Mouse (Mus musculus): ENCODE results near the gene Anapc4. TPM values are rescaled to one million over a fixed set of nuclear protein-coding genes. Genes with fewer than 3 reads are reported as not detected.
A peak's percentile ranks its signal among the peaks of the same experiment; 100 is the strongest.

Gene Anapc4
- 57.6 and 68.4 TPM in 2 replicates for polyA plus RNA-seq (2015; fragmentation: Nextera tagmentation; extraction: Ambion mirVana)

DNA sequence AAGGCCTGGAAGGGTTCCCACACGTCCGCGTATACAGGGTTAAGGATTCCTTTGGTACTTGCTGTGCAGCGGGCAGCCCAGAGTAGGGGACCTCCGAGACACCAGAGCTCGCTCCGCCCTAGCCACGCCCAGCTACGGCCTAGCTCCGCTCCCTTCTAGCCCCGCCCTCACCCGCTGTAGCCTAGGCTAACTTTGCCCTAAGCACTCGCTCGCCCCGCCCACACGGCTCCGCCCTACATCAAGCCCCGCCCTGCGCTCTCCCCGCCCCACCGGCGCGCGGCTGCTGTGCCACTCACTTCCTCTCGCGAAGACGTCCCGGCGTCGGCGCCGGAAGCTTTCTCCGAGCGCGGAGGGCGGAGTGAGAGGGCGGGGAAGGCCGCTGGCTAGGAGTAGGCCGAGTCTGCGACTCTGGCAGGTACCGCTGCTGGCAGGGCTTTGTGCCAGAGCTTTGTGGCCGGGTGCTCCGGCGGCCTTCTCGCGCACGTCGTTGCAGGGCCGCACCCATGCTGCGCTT is at the start of gene Anapc4:
TSS of gene Anapc4 (plus strand) at position 252 of the 514 bp plus-strand sequence.
- Histone ChIP-seq H3K27ac (peak within 1 kb of the TSS; percentile 91), H3K4me1 (replicated peaks) (peaks cover 17% of the 10 kb centered on the region), H3K27me3 (no peaks in the 10 kb centered on the region), H3K9me3 (replicated peaks) (no peaks in the 10 kb centered on the region), H3K4me2 (peak within 1 kb of the TSS; percentile 79), H3K4me3 (peak within 1 kb of the TSS; percentile 93), H3K9ac (peak within 1 kb of the TSS; percentile 87), H3K36me3 (peaks cover 7% of the 10 kb centered on the region; the same call in 1 of the 2 replicates)
- WGBS = under 1% methylated on average over 50 of the region's 50 CpGs
- ATAC-seq (replicated peaks; ENCODE audit: insufficient number of reproducible peaks, insufficient read depth, low FRiP score, low read depth) = peak; percentile 99

DNA sequence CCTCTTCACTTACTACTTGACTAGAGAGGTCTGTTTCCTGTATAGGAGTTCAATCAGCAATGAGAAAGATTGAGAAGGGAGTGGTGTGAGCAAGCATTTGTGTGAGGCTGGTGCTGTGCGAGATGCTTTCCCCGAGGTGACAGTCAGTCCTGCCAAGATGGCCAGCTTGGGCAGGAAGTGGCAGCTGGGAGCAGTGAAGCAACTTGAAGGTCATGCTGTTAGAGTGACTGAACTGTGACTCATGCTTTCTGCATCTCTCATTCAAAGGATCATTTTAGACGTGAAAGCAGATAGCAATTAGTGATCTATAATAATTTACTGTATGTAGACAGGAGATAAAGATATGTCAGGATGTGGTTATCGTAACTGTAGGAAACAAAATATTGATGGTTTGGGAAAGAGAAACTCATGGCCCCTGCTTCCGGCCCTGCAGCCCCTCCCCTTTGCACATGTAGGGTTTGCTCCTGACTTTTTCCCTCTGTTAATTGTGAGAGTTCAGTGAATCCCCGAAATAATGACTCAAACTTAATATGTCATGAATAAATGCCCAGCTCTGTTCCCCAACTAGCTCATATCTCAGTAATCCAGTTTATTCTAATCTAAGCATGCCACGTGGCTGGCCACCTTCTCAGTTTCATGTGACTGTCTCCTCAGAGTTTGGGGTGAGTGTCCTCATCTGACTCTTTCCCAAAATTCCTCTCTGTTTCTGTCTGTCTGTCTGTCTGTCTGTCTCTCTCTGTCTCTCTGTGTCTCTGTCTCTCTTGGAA is 47.1 kb upstream of the Anapc4 start:
- H3K4me1 ChIP-seq (replicated peaks) = no peaks in the 10 kb centered on the region
- WGBS = 69% methylated on average over 7 of the region's 7 CpGs
- no peak overlapping the region for H3K9ac ChIP-seq
- no peak overlapping the region for H3K27ac ChIP-seq
- peaks cover 6% of the 10 kb centered on the region; the same call in 1 of the 2 replicates for H3K36me3 ChIP-seq
- H3K4me2 ChIP-seq = no peak overlapping the region
- no peaks in the 10 kb centered on the region for H3K27me3 ChIP-seq
- no peak for ATAC-seq (replicated peaks; ENCODE audit: insufficient number of reproducible peaks, insufficient read depth, low FRiP score, low read depth)
- no peak overlapping the region for H3K4me3 ChIP-seq
- H3K9me3 ChIP-seq (replicated peaks) = no peaks in the 10 kb centered on the region

DNA sequence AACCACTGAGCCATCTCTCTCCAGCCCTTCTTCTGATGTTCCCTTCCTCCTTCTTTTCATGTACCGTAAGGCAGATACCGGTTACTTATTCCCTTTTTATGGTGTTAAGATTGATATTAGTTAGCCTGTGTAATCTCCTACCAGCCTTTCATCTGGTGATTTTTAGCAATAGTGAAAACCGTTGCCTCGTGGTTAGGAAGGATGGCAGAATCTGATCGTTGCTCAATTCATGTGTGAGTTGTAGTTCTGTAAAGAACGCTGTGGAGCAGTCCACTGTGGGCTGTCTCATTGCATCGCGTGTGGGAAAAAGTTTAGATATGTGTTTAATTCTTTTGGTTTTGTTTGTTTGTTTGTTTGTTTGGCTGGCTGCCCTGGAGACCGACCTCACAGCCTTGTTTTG is 40.6 kb upstream of the Anapc4 start:
- Histone ChIP-seq H3K4me2 (no peak overlapping the region), H3K27me3 (no peaks in the 10 kb centered on the region), H3K36me3 (peaks cover 26% of the 10 kb centered on the region), H3K4me1 (replicated peaks) (no peaks in the 10 kb centered on the region), H3K9ac (no peak overlapping the region), H3K9me3 (replicated peaks) (no peaks in the 10 kb centered on the region), H3K4me3 (no peak overlapping the region), H3K27ac (no peak overlapping the region)
- 90% methylated on average over 9 of the region's 9 CpGs for WGBS
- ATAC-seq (replicated peaks; ENCODE audit: insufficient number of reproducible peaks, insufficient read depth, low FRiP score, low read depth) = no peak

DNA sequence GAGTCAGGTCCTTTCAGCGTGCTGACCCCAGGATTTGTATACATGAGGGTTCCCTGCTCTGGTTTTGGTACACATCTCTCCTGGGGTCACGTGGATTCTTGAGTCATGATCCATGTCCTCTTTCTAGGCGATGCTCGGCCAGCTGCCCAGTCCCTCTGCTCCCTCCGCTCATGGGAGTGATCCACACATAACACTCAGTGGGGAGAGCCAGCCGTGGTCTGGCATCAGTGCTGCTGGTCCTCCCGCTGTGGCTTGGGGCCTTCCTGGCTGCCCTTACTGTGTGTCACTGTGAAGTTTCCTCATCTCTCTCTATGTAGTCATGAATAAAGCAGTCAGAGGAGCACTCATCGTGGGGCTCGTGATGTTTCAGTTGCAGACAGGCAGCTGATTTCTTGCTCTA is 39.7 kb upstream of the Anapc4 start:
- Histone ChIP-seq H3K27ac (no peak overlapping the region), H3K4me1 (replicated peaks) (no peaks in the 10 kb centered on the region), H3K36me3 (peaks cover 29% of the 10 kb centered on the region), H3K4me3 (no peak overlapping the region), H3K27me3 (no peaks in the 10 kb centered on the region), H3K9me3 (replicated peaks) (no peaks in the 10 kb centered on the region), H3K4me2 (no peak overlapping the region), H3K9ac (no peak overlapping the region)
- WGBS = 87% methylated on average over 9 of the region's 9 CpGs
- no peak for ATAC-seq (replicated peaks; ENCODE audit: insufficient number of reproducible peaks, insufficient read depth, low FRiP score, low read depth)

DNA sequence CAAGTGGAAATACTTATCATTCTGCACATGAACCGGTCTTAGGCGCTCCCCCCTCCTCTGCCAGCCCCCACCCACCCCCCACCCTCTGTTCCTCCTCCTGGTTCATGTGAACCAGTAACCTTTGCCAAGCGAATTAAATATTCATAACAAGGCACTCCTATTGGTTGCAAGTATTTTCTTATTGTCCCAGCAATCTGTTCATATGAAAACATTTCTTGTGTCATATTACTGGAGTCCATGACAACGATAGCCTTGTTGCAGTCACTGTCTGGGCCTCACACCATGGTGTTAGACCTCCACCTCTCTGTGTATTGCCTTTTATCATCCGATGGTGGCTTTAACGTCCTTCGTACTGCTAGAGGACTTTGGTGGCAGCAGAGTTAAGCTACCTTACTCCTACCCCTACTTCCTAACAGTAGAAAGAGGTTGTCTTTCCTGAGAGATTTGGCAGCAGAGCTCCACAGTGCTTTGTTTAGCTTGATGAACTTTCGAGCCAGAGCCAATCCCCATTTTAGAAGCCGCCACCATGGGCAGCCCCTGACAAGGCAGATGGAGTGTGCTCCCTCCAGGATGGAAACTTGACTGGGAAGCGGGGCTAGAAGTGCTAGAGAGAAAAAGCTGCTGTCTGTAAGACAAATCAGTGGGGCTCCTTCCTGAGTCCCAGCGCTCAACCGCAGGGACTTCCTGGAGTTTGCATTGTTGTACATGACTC is 34.4 kb upstream of the Anapc4 start:
- WGBS = 90% methylated on average over 12 of the region's 12 CpGs
- no peak overlapping the region for H3K27ac ChIP-seq
- H3K9ac ChIP-seq = no peak overlapping the region
- H3K36me3 ChIP-seq = peaks cover 34% of the 10 kb centered on the region
- no peaks in the 10 kb centered on the region for H3K4me1 ChIP-seq (replicated peaks)
- no peak for ATAC-seq (replicated peaks; ENCODE audit: insufficient number of reproducible peaks, insufficient read depth, low FRiP score, low read depth)
- no peaks in the 10 kb centered on the region for H3K9me3 ChIP-seq (replicated peaks)
- H3K4me2 ChIP-seq = no peak overlapping the region
- H3K4me3 ChIP-seq = no peak overlapping the region
- H3K27me3 ChIP-seq = no peaks in the 10 kb centered on the region

DNA sequence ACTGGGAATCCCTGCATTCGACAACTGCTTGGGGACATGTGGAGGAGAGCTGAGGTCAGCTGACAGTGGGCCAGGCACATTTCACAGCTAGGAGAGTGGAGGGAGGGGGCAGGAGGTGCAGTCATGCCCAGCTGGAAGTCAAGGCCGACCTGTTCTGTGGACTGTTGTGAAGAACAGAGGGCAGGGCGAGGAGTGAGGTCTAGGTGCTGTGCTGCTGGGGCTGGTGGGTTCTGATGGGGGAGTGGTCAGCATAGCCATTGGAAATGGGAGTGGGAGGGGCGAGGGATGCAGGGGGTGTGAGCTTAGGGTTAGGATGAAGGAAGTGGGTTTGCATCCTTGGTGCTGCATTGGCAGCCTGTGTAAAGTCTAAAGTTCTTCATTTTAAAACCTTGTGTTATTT is 28.0 kb upstream of the Anapc4 start:
- no peak overlapping the region for H3K4me2 ChIP-seq
- H3K36me3 ChIP-seq = peaks cover 10% of the 10 kb centered on the region; the same call in 1 of the 2 replicates
- ATAC-seq (replicated peaks; ENCODE audit: insufficient number of reproducible peaks, insufficient read depth, low FRiP score, low read depth) = no peak
- H3K9ac ChIP-seq = no peak overlapping the region
- H3K4me3 ChIP-seq = no peak overlapping the region
- 60% methylated on average over 4 of the region's 4 CpGs for WGBS
- no peaks in the 10 kb centered on the region for H3K27me3 ChIP-seq
- peaks cover 4% of the 10 kb centered on the region; the same call in 1 of the 2 replicates for H3K4me1 ChIP-seq (replicated peaks)
- H3K9me3 ChIP-seq (replicated peaks) = no peaks in the 10 kb centered on the region
- H3K27ac ChIP-seq = no peak overlapping the region

DNA sequence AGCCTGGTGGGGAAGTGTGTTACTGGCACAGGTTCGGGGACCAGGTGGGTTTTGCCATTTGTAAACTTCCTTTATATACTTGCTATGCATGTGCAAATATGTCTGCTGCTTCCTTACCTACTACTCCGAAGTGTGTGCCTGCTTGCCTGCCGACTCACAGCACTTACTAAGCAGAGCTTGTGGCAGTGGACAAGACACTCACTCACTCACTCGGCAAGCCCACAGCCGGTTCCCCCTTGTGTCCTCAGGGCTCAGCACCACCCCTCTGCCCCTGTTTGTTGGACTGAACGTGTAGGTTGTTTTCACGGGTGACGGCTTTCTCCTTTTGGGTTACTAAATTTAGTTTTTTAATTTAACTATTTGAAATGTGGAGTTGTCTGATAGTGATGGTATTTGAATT is 27.5 kb upstream of the Anapc4 start:
- Histone ChIP-seq H3K4me2 (no peak overlapping the region), H3K36me3 (peaks cover 10% of the 10 kb centered on the region; the same call in 1 of the 2 replicates), H3K27me3 (no peaks in the 10 kb centered on the region), H3K9ac (no peak overlapping the region), H3K4me1 (replicated peaks) (peaks cover 4% of the 10 kb centered on the region; the same call in 1 of the 2 replicates), H3K4me3 (no peak overlapping the region), H3K9me3 (replicated peaks) (no peaks in the 10 kb centered on the region), H3K27ac (no peak overlapping the region)
- no peak for ATAC-seq (replicated peaks; ENCODE audit: insufficient number of reproducible peaks, insufficient read depth, low FRiP score, low read depth)
- 54% methylated on average over 8 of the region's 8 CpGs for WGBS

DNA sequence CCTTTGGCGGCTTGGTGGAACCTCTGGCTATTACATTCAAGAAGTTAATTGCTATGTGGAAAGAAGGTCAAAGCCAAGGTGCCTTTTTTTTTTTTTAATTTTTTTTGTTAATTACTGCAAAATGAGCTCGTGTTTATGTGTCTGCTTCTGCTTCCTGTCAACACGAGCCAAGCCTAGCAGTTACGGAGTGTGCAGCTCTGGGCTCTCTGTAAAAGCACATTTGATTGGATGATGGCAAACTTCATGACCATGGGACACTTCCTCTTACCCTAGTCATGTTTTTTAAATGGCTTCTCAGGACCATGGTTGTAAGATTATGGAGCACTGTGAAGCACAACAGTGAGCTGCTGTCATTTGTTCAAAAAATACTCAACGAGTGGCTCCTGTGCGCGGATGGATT is 26.8 kb upstream of the Anapc4 start:
- no peak for ATAC-seq (replicated peaks; ENCODE audit: insufficient number of reproducible peaks, insufficient read depth, low FRiP score, low read depth)
- no peak overlapping the region for H3K9ac ChIP-seq
- WGBS = 77% methylated on average over 7 of the region's 7 CpGs
- H3K4me3 ChIP-seq = no peak overlapping the region
- peaks cover 13% of the 10 kb centered on the region; the same call in 1 of the 2 replicates for H3K36me3 ChIP-seq
- no peaks in the 10 kb centered on the region for H3K27me3 ChIP-seq
- no peaks in the 10 kb centered on the region for H3K9me3 ChIP-seq (replicated peaks)
- H3K4me2 ChIP-seq = no peak overlapping the region
- H3K4me1 ChIP-seq (replicated peaks) = peaks cover 4% of the 10 kb centered on the region; the same call in 1 of the 2 replicates
- H3K27ac ChIP-seq = no peak overlapping the region

DNA sequence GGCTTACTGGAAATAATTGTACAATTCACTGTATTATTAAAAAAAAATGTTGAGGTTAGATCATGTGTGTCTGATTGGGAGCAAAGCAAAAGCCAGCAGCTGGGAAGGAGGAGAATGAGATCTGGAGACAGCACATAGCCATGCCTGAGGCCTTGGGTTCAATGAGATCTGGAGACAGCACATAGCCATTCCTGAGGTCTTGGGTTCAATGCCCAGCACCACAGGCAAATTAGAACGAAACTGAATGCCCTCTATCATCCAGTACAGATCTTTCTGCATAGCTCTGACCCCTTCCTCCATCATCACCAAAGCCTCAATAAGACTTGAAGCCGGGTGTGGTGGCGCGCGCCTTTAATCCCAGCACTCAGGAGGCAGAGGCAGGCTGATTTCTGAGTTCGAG is 23.4 kb upstream of the Anapc4 start:
- H3K4me2 ChIP-seq = no peak overlapping the region
- no peak overlapping the region for H3K27ac ChIP-seq
- 92% methylated on average over 6 of the region's 6 CpGs for WGBS
- ATAC-seq (replicated peaks; ENCODE audit: insufficient number of reproducible peaks, insufficient read depth, low FRiP score, low read depth) = no peak
- no peaks in the 10 kb centered on the region for H3K27me3 ChIP-seq
- no peak overlapping the region for H3K4me3 ChIP-seq
- H3K9ac ChIP-seq = no peak overlapping the region
- H3K9me3 ChIP-seq (replicated peaks) = no peaks in the 10 kb centered on the region
- peaks cover 4% of the 10 kb centered on the region; the same call in 1 of the 2 replicates for H3K4me1 ChIP-seq (replicated peaks)
- peaks cover 18% of the 10 kb centered on the region; the same call in 1 of the 2 replicates for H3K36me3 ChIP-seq

DNA sequence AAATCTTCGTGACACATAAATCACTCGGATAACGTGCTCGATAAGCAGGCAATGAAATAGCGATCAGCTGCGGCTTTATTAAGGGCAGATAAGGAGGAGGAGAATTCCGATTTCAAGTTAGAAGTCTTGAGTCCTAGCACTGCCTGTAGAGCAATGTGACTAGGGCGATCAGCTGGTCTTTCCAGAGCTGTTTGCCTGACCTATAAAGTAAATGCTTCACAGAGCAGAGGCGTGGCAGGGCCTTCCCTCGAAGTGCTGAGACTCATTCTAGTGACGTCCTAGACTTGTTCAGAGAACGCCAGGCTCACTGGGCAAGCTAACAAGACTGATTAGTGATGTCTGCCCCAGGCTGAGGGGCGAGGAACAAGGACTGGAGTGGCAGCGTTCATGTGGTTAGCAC is 22.8 kb upstream of the Anapc4 start:
- peaks cover 24% of the 10 kb centered on the region; the same call in 1 of the 2 replicates for H3K36me3 ChIP-seq
- H3K9ac ChIP-seq = no peak overlapping the region
- no peak overlapping the region for H3K4me3 ChIP-seq
- peaks cover 4% of the 10 kb centered on the region; the same call in 1 of the 2 replicates for H3K4me1 ChIP-seq (replicated peaks)
- H3K27ac ChIP-seq = no peak overlapping the region
- H3K27me3 ChIP-seq = no peaks in the 10 kb centered on the region
- H3K9me3 ChIP-seq (replicated peaks) = no peaks in the 10 kb centered on the region
- 85% methylated on average over 14 of the region's 14 CpGs for WGBS
- no peak for ATAC-seq (replicated peaks; ENCODE audit: insufficient number of reproducible peaks, insufficient read depth, low FRiP score, low read depth)
- no peak overlapping the region for H3K4me2 ChIP-seq

DNA sequence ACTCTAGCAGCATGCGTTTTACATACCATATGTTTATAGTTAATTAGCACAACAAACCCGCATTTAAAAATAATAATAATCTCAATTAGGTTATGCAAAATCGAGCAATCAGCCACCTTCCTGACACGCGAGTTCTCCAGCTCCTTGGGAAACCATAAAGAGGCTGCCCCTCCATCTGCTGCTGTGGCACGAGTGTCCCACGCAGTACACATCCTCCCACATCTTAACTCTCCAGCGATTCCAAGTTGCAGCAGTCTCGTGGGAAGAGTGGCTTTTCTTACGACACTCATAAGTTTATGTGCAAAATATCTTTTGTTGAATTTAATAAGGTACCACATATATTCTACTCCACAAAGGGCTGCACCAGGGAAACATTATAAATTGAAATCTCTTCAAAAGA is 21.4 kb upstream of the Anapc4 start:
- H3K4me2 ChIP-seq = no peak overlapping the region
- peaks cover 32% of the 10 kb centered on the region; the same call in 1 of the 2 replicates for H3K36me3 ChIP-seq

More for the DNA sequence above, 21.4 kb upstream of the Anapc4 start:
- 89% methylated on average over 10 of the region's 10 CpGs for WGBS
- no peaks in the 10 kb centered on the region for H3K27me3 ChIP-seq
- ATAC-seq (replicated peaks; ENCODE audit: insufficient number of reproducible peaks, insufficient read depth, low FRiP score, low read depth) = no peak
- H3K9ac ChIP-seq = no peak overlapping the region
- H3K27ac ChIP-seq = no peak overlapping the region
- no peaks in the 10 kb centered on the region for H3K9me3 ChIP-seq (replicated peaks)
- H3K4me3 ChIP-seq = no peak overlapping the region
- H3K4me1 ChIP-seq (replicated peaks) = no peaks in the 10 kb centered on the region

All from heart, embryonic 15.5 days (tissue).